Mouse (Mus musculus): ENCODE measurements around the gene Ndufb4. TPM values are rescaled to one million over a fixed set of nuclear protein-coding genes. Genes with fewer than 3 reads are reported as not detected.

The Ndufb4 gene
- polyA plus RNA-seq (2012; rRNA removed): 36.8 and 38.3 TPM in 2 replicates

GRCm38 (mm10) chr16:37653731-37654657, at the start of gene Ndufb4:
Ndufb4 (minus strand) TSS chr16:37654453.

Other genes with a start within 250 kb of the Ndufb4 start
- 4.4 and 4.9 TPM in 2 replicates for gene Gtf2e1, start 114.7 kb downstream of the Ndufb4 start, polyA plus RNA-seq (2012; rRNA removed)
- 5.4 TPM in 2 replicates for gene Rabl3, start 114.6 kb downstream of the Ndufb4 start, polyA plus RNA-seq (2012; rRNA removed)
- 74.8 and 108 TPM in 2 replicates for gene Hgd, start 74.3 kb downstream of the Ndufb4 start, polyA plus RNA-seq (2012; rRNA removed)
- gene Fstl1, start 122.4 kb upstream of the Ndufb4 start, polyA plus RNA-seq (2012; rRNA removed): 13.4 and 15.0 TPM in 2 replicates
- 0.11 and 0.20 TPM in 2 replicates for gene Gm36028, start 206.7 kb upstream of the Ndufb4 start, polyA plus RNA-seq (2012; rRNA removed)
- gene Lrrc58, start 213.9 kb upstream of the Ndufb4 start, polyA plus RNA-seq (2012; rRNA removed): 5.0 and 5.7 TPM in 2 replicates

Measured in liver, embryonic 18 days (tissue).